Mouse (Mus musculus) G1E (cell line): Measurements from ENCODE around the gene B4galt5.

Source experiments
- CTCF ChIP-seq: IDR thresholded peaks from 2 replicates; pipeline ENCODE4 v1.5.1; 2012; ENCODE audit warnings: low read depth, low read length, inconsistent platforms, mixed read lengths
- GATA2 ChIP-seq: IDR thresholded peaks from 2 replicates; pipeline ENCODE4 v1.6.1; 2012; ENCODE audit warnings: low read depth, low read length, inconsistent platforms, borderline replicate concordance
- POLR2AphosphoS5 ChIP-seq: IDR thresholded peaks from 2 replicates; pipeline ENCODE4 v1.6.1; 2012; ENCODE audit warnings: low read depth, low read length, inconsistent platforms; ENCODE audit not compliant: insufficient replicate concordance
- TAL1 ChIP-seq: conservative IDR thresholded peaks from 2 replicates; pipeline ENCODE4 v1.6.1; 2012; ENCODE audit warnings: low read depth, low read length, inconsistent platforms, mixed read lengths

- TF ChIP-seq CTCF (no peak), GATA2 (no peak), TAL1 (no peak), POLR2AphosphoS5 (no peak)
Measured at GRCm38 (mm10) chr2:167368328-167368727, 19.3 kb upstream of the B4galt5 start.
